Mouse (Mus musculus): ENCODE measurements at regions not wholly inside any gene's neighbourhood (a gene's known extent, or its start where the extent isn't known, plus 50 kb on each side); places are given as distances from the start of the nearest gene placed in this dataset.

DNA sequence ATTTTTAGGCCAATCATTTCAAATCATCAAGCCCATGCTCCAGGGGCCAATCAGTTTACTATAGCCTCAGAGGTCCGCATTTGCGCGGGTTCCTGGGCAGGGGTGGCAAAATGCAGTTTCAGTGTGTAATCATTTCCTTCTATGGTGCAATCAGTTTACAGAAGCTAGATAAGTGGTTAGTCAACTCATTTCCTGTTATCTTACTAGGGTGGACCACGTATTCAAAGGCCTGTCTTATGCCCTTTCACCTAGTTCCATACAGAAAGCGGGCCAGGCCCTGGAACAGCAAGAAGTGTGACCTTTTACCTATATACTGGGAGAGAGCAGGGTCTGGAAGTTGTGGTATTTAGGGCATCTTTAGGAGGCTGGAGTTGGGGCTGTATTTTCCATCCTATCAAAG lies 62.0 kb upstream of the Qrfpr start:
- ATAC-seq (ENCODE audit: poor library complexity, severe bottlenecking): peak; percentile 52

DNA sequence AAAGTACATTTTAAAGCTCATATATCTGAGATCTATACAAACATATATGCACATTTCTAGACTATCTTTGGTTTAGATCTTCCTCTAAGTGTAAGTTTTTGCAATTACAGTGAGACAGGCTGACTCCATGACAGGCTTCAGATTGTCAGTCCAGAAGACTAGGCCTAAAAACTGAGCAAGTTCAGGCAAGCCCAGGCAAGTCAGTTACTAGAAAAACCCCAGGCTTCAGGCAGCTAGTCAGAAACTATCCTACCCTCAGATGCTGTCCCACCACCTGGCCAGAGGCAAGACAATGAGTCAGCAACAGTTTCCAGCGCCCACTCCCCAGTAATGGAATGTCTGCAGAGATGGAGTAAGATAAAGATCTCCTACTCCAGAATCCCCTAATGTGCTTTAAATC lies 53.4 kb upstream of the Qrfpr start:
- ATAC-seq (ENCODE audit: poor library complexity, severe bottlenecking): no peak
